Mouse (Mus musculus) frontal cortex, postnatal 36 days (tissue): ENCODE data around the gene Mtmr10.
A peak's percentile ranks its signal among the peaks of the same experiment; 100 is the strongest.

Experiments used
- DNase-seq, 2 experiments: peaks; one replicate each; pipeline ENCODE4 v3.0.0; 2022; ENCODE audit warnings: low spot score in 2 of 2

The Mtmr10 gene

GRCm38 (mm10) chr7:64287414-64288091 is at the start of gene Mtmr10:
Mtmr10 (plus strand) TSS chr7:64287653.
- peak; percentile 97 to 99 for DNase-seq

GRCm38 (mm10) chr7:64237747-64238146 is 49.7 kb upstream of the Mtmr10 start:
- no peak for DNase-seq

GRCm38 (mm10) chr7:64238410-64239086 is 48.9 kb upstream of the Mtmr10 start:
- DNase-seq = no peak

GRCm38 (mm10) chr7:64239138-64239805 is 48.2 kb upstream of the Mtmr10 start:
- no peak for DNase-seq

GRCm38 (mm10) chr7:64239806-64240315 is 47.6 kb upstream of the Mtmr10 start:
- no peak for DNase-seq

- no peak for DNase-seq
Measured at GRCm38 (mm10) chr7:64242424-64242823, 45.0 kb upstream of the Mtmr10 start.

- DNase-seq = no peak
Measured at GRCm38 (mm10) chr7:64244371-64244770, 43.1 kb upstream of the Mtmr10 start.

- no peak for DNase-seq
Measured at GRCm38 (mm10) chr7:64246713-64247112, 40.7 kb upstream of the Mtmr10 start.

- no peak for DNase-seq
Measured at GRCm38 (mm10) chr7:64248352-64248751, 39.1 kb upstream of the Mtmr10 start.

- DNase-seq = no peak
Measured at GRCm38 (mm10) chr7:64249715-64250114, 37.7 kb upstream of the Mtmr10 start.

GRCm38 (mm10) chr7:64250417-64250816 is 37.0 kb upstream of the Mtmr10 start:
- DNase-seq = no peak

GRCm38 (mm10) chr7:64253736-64254135 is 33.7 kb upstream of the Mtmr10 start:
- no peak for DNase-seq

GRCm38 (mm10) chr7:64265502-64266279 is 21.8 kb upstream of the Mtmr10 start:
- no peak for DNase-seq

GRCm38 (mm10) chr7:64266587-64266986 is 20.9 kb upstream of the Mtmr10 start:
- no peak for DNase-seq

- DNase-seq = no peak
Measured at GRCm38 (mm10) chr7:64271926-64272325, 15.5 kb upstream of the Mtmr10 start.

GRCm38 (mm10) chr7:64275518-64275917 is 11.9 kb upstream of the Mtmr10 start:
- no peak for DNase-seq

GRCm38 (mm10) chr7:64276921-64277320 is 10.5 kb upstream of the Mtmr10 start:
- no peak for DNase-seq

- DNase-seq = no peak
Measured at GRCm38 (mm10) chr7:64278526-64278925, 8.9 kb upstream of the Mtmr10 start.

- no peak for DNase-seq
Measured at GRCm38 (mm10) chr7:64279548-64279947, 7.9 kb upstream of the Mtmr10 start.

- no peak for DNase-seq
Measured at GRCm38 (mm10) chr7:64286566-64286965, 887 bp upstream of the Mtmr10 start.

GRCm38 (mm10) chr7:64289416-64289815 is 2.0 kb downstream of the Mtmr10 start:
- DNase-seq = no peak

GRCm38 (mm10) chr7:64290431-64290830 is 3.0 kb downstream of the Mtmr10 start:
- DNase-seq = no peak
